Mouse (Mus musculus) cerebellum, postnatal 4 days (tissue): ENCODE data around the gene Zcchc2.
A peak's percentile ranks its signal among the peaks of the same experiment; 100 is the strongest.

Experiments
- DNase-seq, 2 experiments: peaks; one replicate each; pipeline ENCODE4 v3.0.0; 2022; ENCODE audit warnings: low spot score in 2 of 2, mixed read lengths in 1 of 2

Gene Zcchc2

GRCm38 (mm10) chr1:106036861-106037599, 46.8 kb downstream of the Zcchc2 start:
- DNase-seq = peak; percentile 60 to 78

GRCm38 (mm10) chr1:106039326-106039725, 49.1 kb downstream of the Zcchc2 start:
- peak in 1 of 2 experiments; percentile 15 for DNase-seq

- no peak for DNase-seq
These were observed 50.1 kb downstream of the Zcchc2 start for GRCm38 (mm10) chr1:106040271-106040670.

GRCm38 (mm10) chr1:106042221-106042620, 52.0 kb downstream of the Zcchc2 start:
- DNase-seq = no peak

GRCm38 (mm10) chr1:106043053-106043820, 53.0 kb downstream of the Zcchc2 start:
- DNase-seq = peak in 1 of 2 experiments; percentile 52

GRCm38 (mm10) chr1:106049036-106049435, 58.8 kb downstream of the Zcchc2 start:
- no peak for DNase-seq

GRCm38 (mm10) chr1:106054978-106055377, 64.8 kb downstream of the Zcchc2 start:
- no peak for DNase-seq

GRCm38 (mm10) chr1:106058355-106058754, 68.1 kb downstream of the Zcchc2 start:
- DNase-seq = no peak

GRCm38 (mm10) chr1:106059516-106060277, 69.5 kb downstream of the Zcchc2 start:
- DNase-seq = no peak

- DNase-seq = no peak
These were observed 71.1 kb downstream of the Zcchc2 start for GRCm38 (mm10) chr1:106061185-106061910.

- peak in 1 of 2 experiments; percentile 23 for DNase-seq
These were observed 72.8 kb downstream of the Zcchc2 start for GRCm38 (mm10) chr1:106062891-106063590.

- no peak for DNase-seq
These were observed 73.5 kb downstream of the Zcchc2 start for GRCm38 (mm10) chr1:106063591-106064170.

- DNase-seq = no peak
These were observed 74.1 kb downstream of the Zcchc2 start for GRCm38 (mm10) chr1:106064291-106064690.

GRCm38 (mm10) chr1:106064711-106065110, 74.5 kb downstream of the Zcchc2 start:
- DNase-seq = no peak

- DNase-seq = no peak
These were observed 75.5 kb downstream of the Zcchc2 start for GRCm38 (mm10) chr1:106065679-106066078.

- no peak for DNase-seq
These were observed 77.1 kb downstream of the Zcchc2 start for GRCm38 (mm10) chr1:106067306-106067705.

GRCm38 (mm10) chr1:106069867-106070543, 79.8 kb downstream of the Zcchc2 start:
- no peak for DNase-seq

- DNase-seq = no peak
These were observed 80.6 kb downstream of the Zcchc2 start for GRCm38 (mm10) chr1:106070814-106071213.

- peak; percentile 86 to 90 for DNase-seq
These were observed 81.2 kb downstream of the Zcchc2 start for GRCm38 (mm10) chr1:106071237-106072070.
